Mouse (Mus musculus) frontal cortex, postnatal 25 days (tissue): ENCODE data around the gene Lyl1.

ENCODE experiments used
- DNase-seq, 2 experiments: peaks; one replicate each; pipeline ENCODE4 v3.0.0; 2022; ENCODE audit warnings: low spot score in 2 of 2

Gene Lyl1

GRCm38 (mm10) chr8:84742171-84743053 lies 41.2 kb downstream of the Lyl1 start:
- DNase-seq, result no peak

- DNase-seq, result no peak
Measured at GRCm38 (mm10) chr8:84743054-84743415, 41.8 kb downstream of the Lyl1 start.

- DNase-seq, result no peak
Measured at GRCm38 (mm10) chr8:84743517-84744420, 42.5 kb downstream of the Lyl1 start.

- DNase-seq, result no peak
Measured at GRCm38 (mm10) chr8:84745032-84745925, 44.0 kb downstream of the Lyl1 start.

GRCm38 (mm10) chr8:84749519-84749918 lies 48.3 kb downstream of the Lyl1 start:
- DNase-seq, result no peak

- DNase-seq, result no peak
Measured at GRCm38 (mm10) chr8:84752734-84753582, 51.7 kb downstream of the Lyl1 start.
